Mouse (Mus musculus) C2C12 (cell line): ENCODE data around the gene Chsy1.

Source experiments
- CTCF ChIP-seq: IDR thresholded peaks from one replicate; pipeline ENCODE4 v1.5.1; 2011; ENCODE audit not compliant: control insufficient read depth, insufficient read depth, insufficient read length
- MAX ChIP-seq: IDR thresholded peaks from one replicate; pipeline ENCODE4 v1.6.1; 2011; ENCODE audit warnings: mild to moderate bottlenecking, control low read depth
- USF1 ChIP-seq: IDR thresholded peaks from one replicate; pipeline ENCODE4 v1.6.1; 2011; ENCODE audit warnings: low read depth, mild to moderate bottlenecking, control low read depth, moderate library complexity

DNA sequence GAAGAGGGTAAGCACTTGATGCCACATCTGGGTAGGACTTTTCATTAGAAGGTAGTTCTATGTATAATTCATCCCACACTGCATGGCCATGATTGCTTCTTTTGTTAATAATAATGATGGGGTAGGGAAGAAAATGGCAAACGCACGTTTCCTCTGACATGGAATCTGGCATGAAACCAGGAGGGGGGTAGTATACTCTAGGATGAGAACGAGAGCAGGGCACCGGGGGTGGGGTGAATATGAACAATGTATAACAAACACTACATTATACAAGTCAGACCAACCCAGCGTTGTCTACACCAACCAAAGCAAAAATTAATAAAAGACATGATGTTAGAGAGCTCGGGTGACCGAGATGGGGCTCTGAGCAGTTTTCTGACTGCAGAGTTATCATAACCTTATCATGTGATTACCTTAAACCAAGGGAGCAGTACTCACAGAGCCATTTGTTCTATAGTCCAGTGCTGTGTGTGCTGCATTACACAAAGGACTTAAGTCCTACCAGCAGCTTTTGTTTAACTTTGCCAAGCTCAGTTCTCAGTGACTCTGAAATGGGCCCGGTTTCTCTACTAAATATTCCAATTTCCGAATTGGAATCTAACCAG lies 55.2 kb downstream of the Chsy1 start:
- TF ChIP-seq CTCF = no peak
- TF ChIP-seq USF1 = no peak
- no peak for TF ChIP-seq MAX
